Mouse (Mus musculus) hindbrain, postnatal 0 days (tissue): ENCODE data around the gene Actl7b. TPM values are rescaled to one million over a fixed set of nuclear protein-coding genes. Genes with fewer than 3 reads are reported as not detected.

ENCODE experiments used
- ATAC-seq: fragments of 200-750 bp; cut with Nextera tagmentation; 2 replicates; pipeline ENCODE4 v1.8.0; 2017; ENCODE audit warnings: mild to moderate bottlenecking, moderate TSS enrichment, moderate library complexity
- DNase-seq: peaks from one replicate; pipeline ENCODE4 v3.0.0-alpha.2; 2015; ENCODE audit warnings: low spot score
- H3K27ac ChIP-seq: fragments of 300-500 bp; sonication (generic); 2 replicates; pipeline ENCODE4 v1.5.1; 2014; ENCODE audit warnings: mild to moderate bottlenecking
- H3K27me3 ChIP-seq: fragments of 300-500 bp; sonication (generic); 2 replicates; pipeline ENCODE4 v1.6.1; 2014; ENCODE audit warnings: low read length, mixed read lengths; ENCODE audit not compliant: insufficient read depth
- H3K36me3 ChIP-seq: fragments of 300-500 bp; sonication (generic); 2 replicates; pipeline ENCODE4 v1.6.1; 2014; ENCODE audit warnings: low read length, mixed read lengths; ENCODE audit not compliant: insufficient read depth
- H3K4me1 ChIP-seq: fragments of 300-500 bp; sonication (generic); 2 replicates; pipeline ENCODE4 v1.6.1; 2014; ENCODE audit warnings: antibody characterized with exemption, low read length, mixed read lengths; ENCODE audit not compliant: insufficient read depth
- H3K4me2 ChIP-seq: fragments of 300-500 bp; sonication (generic); 2 replicates; pipeline ENCODE4 v1.6.1; 2014; ENCODE audit warnings: low read depth, mild to moderate bottlenecking, low read length, moderate library complexity, mixed read lengths
- H3K4me3 ChIP-seq: fragments of 300-500 bp; sonication (generic); 2 replicates; pipeline ENCODE4 v1.5.1; 2014; ENCODE audit warnings: low read length
- H3K9ac ChIP-seq: fragments of 300-500 bp; sonication (generic); replicated peaks from 2 replicates; pipeline ENCODE4 v1.6.1; 2014; ENCODE audit warnings: mild to moderate bottlenecking, low read length, moderate library complexity, mixed read lengths
- H3K9me3 ChIP-seq: fragments of 300-500 bp; sonication (generic); 2 replicates; pipeline ENCODE4 v1.6.1; 2016; ENCODE audit warnings: low read length, mixed read lengths
- CTCF ChIP-seq: IDR thresholded peaks from 2 replicates; pipeline ENCODE4 v1.5.1; 2016; ENCODE audit warnings: antibody characterized with exemption, control low read depth, low read depth
- WGBS: fragments of 180-500 bp; shearing (Covaris S2); extraction: QIAGEN DNeasy Blood & Tissue Kit; methylation state at CpG from one replicate; pipeline ENCODE4 v1.1.7; 2014; 5-methylcytosine and 5-hydroxymethylcytosine counted together
- polyA plus RNA-seq: library from polyadenylated mRNA; unstranded; fragments of >200 nt; fragmentation: Nextera tagmentation; extraction: Ambion mirVana; gene quantifications from 2 replicates; pipeline ENCODE4 v1.2.1, GENCODE M21; 2015
- total RNA-seq: library from RNA; depleted of rRNA; stranded (reverse); fragments of >200 nt; gene quantifications from 2 replicates; pipeline ENCODE4 v1.2.3, GENCODE M21; 2014

Actl7b gene
- total and polyA plus RNA-seq, 2 experiments from 2014 or later: 0.16 TPM; not detected in 1

DNA sequence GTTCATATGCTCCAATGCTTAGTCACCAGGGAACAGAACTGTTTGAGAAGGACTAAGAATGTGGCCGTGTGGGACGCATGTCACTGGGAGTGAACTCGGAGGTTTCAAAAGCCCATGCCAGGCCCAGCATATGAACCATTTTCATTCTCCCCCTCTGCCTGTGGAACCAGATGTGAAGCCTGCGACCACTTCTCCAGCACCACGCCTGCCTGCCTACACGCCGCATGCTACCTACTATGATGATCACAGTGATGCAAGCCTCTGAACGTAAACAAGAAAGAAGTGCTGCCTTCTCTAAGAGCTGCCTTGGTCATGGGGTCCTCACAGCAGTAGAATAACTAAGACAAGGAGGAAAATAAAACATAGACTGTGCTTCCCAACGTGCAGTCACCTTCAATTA lies 6.2 kb upstream of the Actl7b start:
- Histone ChIP-seq H3K4me2 (no peak overlapping the region), H3K27me3 (no peaks in the 10 kb centered on the region), H3K9ac (no peak overlapping the region), H3K9me3 (no peaks in the 10 kb centered on the region), H3K36me3 (peaks cover 41% of the 10 kb centered on the region), H3K4me3 (no peak overlapping the region), H3K27ac (no peak overlapping the region), H3K4me1 (no peaks in the 10 kb centered on the region)
- 97% methylated on average over 9 of the region's 9 CpGs for WGBS
- TF ChIP-seq CTCF: no peak
- ATAC-seq (no peak), DNase-seq (no peak)

DNA sequence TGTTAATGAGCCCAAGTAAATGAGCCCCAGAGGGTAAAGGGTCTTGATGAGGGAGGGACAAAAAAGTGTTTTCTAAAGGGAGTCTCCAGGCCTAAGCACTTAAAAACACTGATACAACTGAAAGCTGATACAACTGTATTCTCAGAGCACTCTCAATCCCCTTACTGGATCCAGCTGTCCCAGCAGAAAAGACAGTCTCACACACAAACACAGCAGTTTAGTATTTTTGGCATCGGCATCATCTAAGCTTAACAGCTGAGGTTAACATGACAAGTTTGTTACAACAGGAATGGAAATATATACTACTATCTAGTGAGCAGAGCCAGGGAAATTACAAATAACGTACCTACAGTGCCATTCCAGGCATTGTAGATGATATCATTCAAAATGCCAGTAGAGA lies 5.1 kb upstream of the Actl7b start:
- H3K4me2 ChIP-seq: no peak overlapping the region
- no peaks in the 10 kb centered on the region for H3K27me3 ChIP-seq
- H3K4me3 ChIP-seq: no peak overlapping the region
- H3K9me3 ChIP-seq: no peaks in the 10 kb centered on the region
- H3K27ac ChIP-seq: no peak overlapping the region
- ATAC-seq: no peak
- peaks cover 35% of the 10 kb centered on the region for H3K36me3 ChIP-seq
- no peaks in the 10 kb centered on the region for H3K4me1 ChIP-seq
- TF ChIP-seq CTCF: no peak
- H3K9ac ChIP-seq: no peak overlapping the region
- 95% methylated on average over 2 of the region's 2 CpGs for WGBS
- DNase-seq: no peak

DNA sequence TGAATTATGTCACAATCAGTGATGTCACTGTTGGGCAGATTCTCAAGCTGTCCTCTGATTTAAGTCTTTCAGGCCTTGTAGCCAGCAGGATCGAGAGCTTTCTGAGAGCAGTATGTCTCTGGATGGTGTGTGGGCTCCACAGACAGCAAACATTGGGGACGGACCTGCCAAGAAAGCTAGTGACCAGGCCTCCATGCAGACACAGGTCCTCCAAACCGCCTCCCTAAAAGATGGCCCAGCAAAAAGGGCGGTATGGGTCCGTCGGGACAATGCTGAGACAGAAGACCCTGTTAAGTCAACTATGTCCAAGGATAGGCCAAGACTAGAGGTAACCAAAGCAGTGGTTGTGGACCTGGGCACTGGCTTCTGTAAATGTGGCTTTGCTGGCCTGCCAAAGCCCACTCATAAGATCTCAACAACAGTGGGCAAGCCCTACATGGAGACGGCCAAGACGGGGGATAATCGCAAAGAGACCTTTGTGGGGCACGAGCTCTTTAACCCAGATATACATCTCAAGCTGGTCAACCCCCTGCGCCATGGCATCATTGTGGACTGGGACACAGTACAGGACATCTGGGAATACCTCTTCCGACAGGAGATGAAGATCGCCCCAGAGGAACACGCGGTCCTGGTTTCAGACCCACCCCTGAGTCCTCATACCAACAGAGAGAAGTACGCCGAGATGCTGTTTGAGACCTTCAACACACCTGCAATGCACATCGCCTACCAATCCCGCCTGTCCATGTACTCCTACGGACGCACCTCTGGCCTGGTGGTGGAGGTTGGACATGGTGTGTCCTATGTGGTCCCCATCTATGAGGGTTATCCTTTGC lies 2.3 kb upstream of the Actl7b start, which contains the start of gene Actl7a:
Actl7a (plus strand) TSS at position 51 of the 833 bp plus-strand sequence.
- H3K27me3 ChIP-seq: no peaks in the 10 kb centered on the region
- DNase-seq (no peak), ATAC-seq (no peak)
- H3K4me2 ChIP-seq: no peak within 1 kb of the TSS
- no peaks in the 10 kb centered on the region for H3K4me1 ChIP-seq
- no peaks in the 10 kb centered on the region for H3K9me3 ChIP-seq
- H3K9ac ChIP-seq: no peak within 1 kb of the TSS
- 96% methylated on average over 21 of the region's 21 CpGs for WGBS
- no peak for TF ChIP-seq CTCF
- no peak within 1 kb of the TSS for H3K4me3 ChIP-seq
- peaks cover 19% of the 10 kb centered on the region for H3K36me3 ChIP-seq
- no peak within 1 kb of the TSS for H3K27ac ChIP-seq

DNA sequence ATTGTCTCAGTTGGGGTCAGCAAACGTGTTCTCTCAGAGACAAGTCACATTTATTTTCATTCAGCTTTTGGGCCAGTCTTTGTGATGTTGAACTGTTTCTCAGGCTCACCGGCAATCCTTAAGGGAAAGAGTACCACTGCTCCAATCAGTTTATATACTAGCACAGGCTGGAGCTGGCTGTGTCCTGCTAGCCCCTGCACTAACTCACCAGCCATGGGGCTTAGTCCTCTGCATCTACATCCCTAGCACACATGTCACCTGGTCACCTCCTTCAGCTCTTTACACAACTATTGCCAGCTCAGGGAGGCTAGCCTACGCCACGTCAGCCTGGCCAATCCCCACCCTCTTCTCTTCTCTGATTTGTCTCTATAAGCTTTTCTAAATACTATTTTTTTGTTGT lies 1.5 kb upstream of the Actl7b start:
- Histone ChIP-seq H3K4me3 (no peak overlapping the region), H3K27me3 (no peaks in the 10 kb centered on the region), H3K27ac (no peak overlapping the region), H3K36me3 (peaks cover 12% of the 10 kb centered on the region), H3K4me1 (no peaks in the 10 kb centered on the region), H3K9me3 (no peaks in the 10 kb centered on the region), H3K4me2 (no peak overlapping the region), H3K9ac (no peak overlapping the region)
- WGBS: 88% methylated on average over 4 of the region's 4 CpGs
- ATAC-seq (no peak), DNase-seq (no peak)
- no peak for TF ChIP-seq CTCF

DNA sequence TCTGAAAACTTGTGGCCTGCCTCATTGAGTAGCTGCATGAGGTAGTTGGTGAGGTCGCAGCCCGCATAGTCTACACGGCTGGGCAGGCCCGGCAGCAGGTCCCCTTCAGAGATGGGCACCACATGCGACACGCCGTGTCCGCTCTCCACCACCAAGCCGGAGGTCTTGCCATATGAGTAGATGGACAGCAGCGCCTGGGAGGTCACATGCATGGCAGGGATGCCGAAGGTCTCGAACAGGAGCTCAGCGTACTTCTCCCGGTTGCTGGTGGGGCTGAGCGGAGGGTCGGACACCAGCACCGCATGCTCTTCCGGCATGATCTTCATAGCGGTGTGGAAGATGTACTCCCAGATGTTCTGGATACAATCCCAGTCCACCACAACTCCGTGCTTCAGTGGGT lies 632 bp downstream of the Actl7b start:
- H3K27ac ChIP-seq: no peak overlapping the region
- no peak for TF ChIP-seq CTCF
- ATAC-seq: no peak
- H3K4me1 ChIP-seq: no peaks in the 10 kb centered on the region
- H3K4me3 ChIP-seq: no peak overlapping the region
- peaks cover 4% of the 10 kb centered on the region; the same call in 1 of the 2 replicates for H3K36me3 ChIP-seq
- H3K27me3 ChIP-seq: no peaks in the 10 kb centered on the region
- H3K9me3 ChIP-seq: no peaks in the 10 kb centered on the region
- no peak for DNase-seq
- H3K9ac ChIP-seq: no peak overlapping the region
- 96% methylated on average over 20 of the region's 20 CpGs for WGBS
- H3K4me2 ChIP-seq: no peak overlapping the region

DNA sequence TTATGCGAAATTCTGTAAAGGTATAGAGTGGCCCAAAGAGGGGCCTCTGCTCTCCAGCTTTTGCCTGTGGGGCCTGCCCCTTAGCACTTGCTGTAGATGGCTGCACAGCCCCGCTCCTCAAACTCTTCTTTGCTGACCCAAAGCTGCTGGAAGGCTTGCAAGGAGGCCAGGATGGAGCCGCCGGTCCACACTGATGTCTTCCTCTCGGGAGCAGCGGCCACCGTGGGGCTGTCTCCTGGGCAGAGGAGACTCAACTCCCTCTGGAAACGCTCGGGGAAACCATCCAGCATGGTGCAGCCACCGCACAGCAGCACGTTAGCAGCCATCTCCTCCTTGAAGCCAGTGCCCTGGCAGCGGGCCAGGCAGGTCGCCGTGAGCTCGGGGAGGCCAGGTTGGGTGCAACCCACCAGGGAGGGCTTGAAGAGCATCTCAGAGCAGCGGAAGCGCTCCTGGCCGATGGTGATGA lies 1.2 kb downstream of the Actl7b start, which contains the start of gene Gm26657:
Gm26657 (plus strand) TSS at position 51 of the 466 bp plus-strand sequence.
- WGBS: 84% methylated on average over 18 of the region's 18 CpGs
- no peak within 1 kb of the TSS for H3K4me3 ChIP-seq
- no peak within 1 kb of the TSS for H3K27ac ChIP-seq
- no peak for DNase-seq
- H3K4me1 ChIP-seq: no peaks in the 10 kb centered on the region
- no peak for ATAC-seq
- no peaks in the 10 kb centered on the region for H3K36me3 ChIP-seq
- no peak for TF ChIP-seq CTCF
- no peak within 1 kb of the TSS for H3K4me2 ChIP-seq
- no peaks in the 10 kb centered on the region for H3K27me3 ChIP-seq
- no peak within 1 kb of the TSS for H3K9ac ChIP-seq
- H3K9me3 ChIP-seq: no peaks in the 10 kb centered on the region

DNA sequence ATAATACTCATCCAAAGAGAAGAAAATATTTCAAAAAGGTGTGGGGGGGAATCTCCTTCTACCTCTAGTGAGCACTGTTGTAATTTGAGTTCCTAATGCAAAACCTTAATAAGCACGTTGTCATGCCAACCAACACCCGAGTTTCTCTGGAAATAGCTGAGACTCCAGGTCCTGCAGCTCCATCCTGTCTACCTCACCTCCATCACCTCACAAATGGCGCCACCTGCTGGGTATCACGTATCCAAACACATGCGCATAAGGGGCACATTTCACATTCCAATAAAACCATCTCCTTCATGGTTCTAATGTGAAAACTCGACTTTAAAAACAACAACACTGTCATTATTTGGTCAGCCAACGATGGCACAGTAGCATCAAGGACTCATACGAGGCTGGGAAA lies 15.4 kb downstream of the Actl7b start:
- Histone ChIP-seq H3K9me3 (0 out of 2 replicates have a peak, but pooled peaks cover 2% of the 10 kb centered on the region), H3K9ac (no peak overlapping the region), H3K36me3 (no peaks in the 10 kb centered on the region), H3K4me1 (no peaks in the 10 kb centered on the region), H3K27ac (no peak overlapping the region), H3K27me3 (no peaks in the 10 kb centered on the region), H3K4me3 (no peak overlapping the region), H3K4me2 (no peak overlapping the region)
- DNase-seq (peak; percentile 50), ATAC-seq (no peak)
- TF ChIP-seq CTCF: peak; percentile 49
- WGBS: 58% methylated on average over 8 of the region's 8 CpGs
